Mouse (Mus musculus) midbrain, embryonic 14.5 days (tissue): Measurements from ENCODE around the gene Rad51b. TPM values are rescaled to one million over a fixed set of nuclear protein-coding genes. Genes with fewer than 3 reads are reported as not detected.

ENCODE experiments used
- ATAC-seq: fragments of 200-750 bp; cut with Nextera tagmentation; 2 replicates; pipeline ENCODE4 v1.8.0; 2017; ENCODE audit warnings: moderate number of reproducible peaks, moderate library complexity; ENCODE audit not compliant: low FRiP score, low TSS enrichment
- DNase-seq: peaks from one replicate; pipeline ENCODE4 v3.0.0-alpha.2; 2015
- H3K27ac ChIP-seq: fragments of 300-500 bp; sonication (generic); replicated peaks from 2 replicates; pipeline ENCODE4 v1.5.1; 2014; ENCODE audit warnings: mild to moderate bottlenecking, low read depth, low read length, moderate library complexity
- H3K27me3 ChIP-seq: fragments of 300-500 bp; sonication (generic); 2 replicates; pipeline ENCODE4 v1.6.1; 2014; ENCODE audit warnings: low read length, control low read depth, mixed read lengths; ENCODE audit not compliant: control insufficient read depth, insufficient read depth
- H3K36me3 ChIP-seq: fragments of 300-500 bp; sonication (generic); 2 replicates; pipeline ENCODE4 v1.6.1; 2014; ENCODE audit warnings: low read length, control low read depth; ENCODE audit not compliant: control insufficient read depth, insufficient read depth
- H3K4me1 ChIP-seq: fragments of 300-500 bp; sonication (generic); 2 replicates; pipeline ENCODE4 v1.6.1; 2014; ENCODE audit warnings: mild to moderate bottlenecking, antibody characterized with exemption, low read length, control low read depth; ENCODE audit not compliant: control insufficient read depth, insufficient read depth
- H3K4me2 ChIP-seq: fragments of 300-500 bp; sonication (generic); 2 replicates; pipeline ENCODE4 v1.6.1; 2014; ENCODE audit warnings: mild to moderate bottlenecking, low read length, moderate library complexity
- H3K4me3 ChIP-seq: fragments of 300-500 bp; sonication (generic); replicated peaks from 2 replicates; pipeline ENCODE4 v1.5.1; 2014; ENCODE audit warnings: low read depth, low read length
- H3K9ac ChIP-seq: fragments of 300-500 bp; sonication (generic); replicated peaks from 2 replicates; pipeline ENCODE4 v1.6.1; 2014; ENCODE audit warnings: mild to moderate bottlenecking, low read length, moderate library complexity
- H3K9me3 ChIP-seq: fragments of 300-500 bp; sonication (generic); 2 replicates; pipeline ENCODE4 v1.6.1; 2016; ENCODE audit warnings: low read length, control low read depth, mixed read lengths; ENCODE audit not compliant: control insufficient read depth
- WGBS: fragments of 180-500 bp; shearing (Covaris S2); extraction: QIAGEN DNeasy Blood & Tissue Kit; methylation state at CpG from one replicate; pipeline ENCODE4 v1.1.7; 2014; 5-methylcytosine and 5-hydroxymethylcytosine counted together
- polyA plus RNA-seq: library from polyadenylated mRNA; unstranded; fragments of >200 nt; fragmentation: Nextera tagmentation; extraction: Ambion mirVana; gene quantifications from 2 replicates; pipeline ENCODE4 v1.2.1, GENCODE M21; 2014

Rad51b gene
- polyA plus RNA-seq, 1 experiment from 2014 or later, result 1.6 TPM

DNA sequence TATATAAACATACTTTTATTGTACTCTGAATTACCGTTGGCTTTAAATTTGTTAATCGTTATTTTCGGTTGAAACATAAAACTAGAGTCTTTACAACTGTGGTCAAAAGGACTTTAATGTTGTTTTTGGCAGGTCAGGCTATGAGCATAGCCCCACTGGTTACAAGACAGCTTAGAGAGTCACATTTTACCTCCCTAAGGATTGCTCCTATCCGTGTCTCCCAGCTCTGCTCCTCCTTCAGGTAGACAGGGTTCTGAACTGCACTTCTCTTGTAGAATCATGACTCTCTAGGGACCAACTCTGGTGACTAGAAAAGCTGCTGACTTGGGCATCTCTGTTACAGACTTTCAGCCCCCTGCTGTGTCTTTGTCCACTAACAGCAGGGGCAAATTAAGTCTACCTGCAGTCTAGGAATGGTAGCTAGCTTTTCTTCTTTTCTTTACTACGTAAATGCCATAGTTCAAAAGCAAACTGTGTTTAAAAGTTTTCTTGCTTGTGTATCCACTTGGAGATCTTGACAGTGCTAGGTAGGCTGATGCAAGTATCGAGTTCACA lies 44.3 kb downstream of the Rad51b start:
- no peaks in the 10 kb centered on the region for H3K9me3 ChIP-seq
- H3K27me3 ChIP-seq, result no peaks in the 10 kb centered on the region
- H3K4me2 ChIP-seq, result no peak overlapping the region
- no peak overlapping the region for H3K9ac ChIP-seq
- H3K4me3 ChIP-seq, result no peak overlapping the region
- no peak overlapping the region for H3K27ac ChIP-seq
- H3K36me3 ChIP-seq, result no peaks in the 10 kb centered on the region
- H3K4me1 ChIP-seq, result no peaks in the 10 kb centered on the region
- ATAC-seq (no peak), DNase-seq (no peak)
- 63% methylated on average over 6 of the region's 6 CpGs for WGBS

DNA sequence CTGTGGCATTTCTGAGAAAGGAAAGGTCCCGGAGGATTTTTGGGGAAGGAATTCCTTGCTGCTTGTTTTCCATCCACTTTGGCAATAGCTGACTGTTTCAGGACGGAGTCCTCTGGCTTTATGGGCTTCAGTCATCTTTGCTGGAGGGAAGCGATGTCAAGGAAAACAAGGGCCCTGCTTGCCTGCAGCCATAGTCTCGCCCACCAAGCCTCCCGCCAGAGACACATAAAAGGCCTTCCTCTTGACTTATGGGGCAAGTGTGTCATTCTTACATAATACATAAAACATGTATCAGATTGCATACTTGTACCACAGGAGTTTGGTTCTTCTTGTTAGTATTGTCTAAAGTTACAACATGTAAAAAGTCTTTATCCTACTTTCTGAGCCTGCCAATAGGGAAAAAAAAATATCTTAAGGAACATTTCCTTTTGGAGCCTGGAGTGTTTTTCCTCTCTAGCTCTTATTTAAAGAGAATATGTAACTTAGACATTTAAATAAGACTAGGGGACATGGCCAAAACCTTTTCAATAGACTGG lies 49.2 kb downstream of the Rad51b start:
- H3K36me3 ChIP-seq, result no peaks in the 10 kb centered on the region
- ATAC-seq (no peak), DNase-seq (no peak)
- H3K27ac ChIP-seq, result no peak overlapping the region
- no peak overlapping the region for H3K9ac ChIP-seq
- H3K4me2 ChIP-seq, result no peak overlapping the region
- no peak overlapping the region for H3K4me3 ChIP-seq
- no peaks in the 10 kb centered on the region for H3K4me1 ChIP-seq
- H3K9me3 ChIP-seq, result no peaks in the 10 kb centered on the region
- 78% methylated on average over 5 of the region's 5 CpGs for WGBS
- no peaks in the 10 kb centered on the region for H3K27me3 ChIP-seq

- Histone ChIP-seq H3K4me1 (peaks cover 2% of the 10 kb centered on the region; the same call in 1 of the 2 replicates), H3K4me2 (no peak overlapping the region), H3K9me3 (no peaks in the 10 kb centered on the region), H3K36me3 (no peaks in the 10 kb centered on the region), H3K27me3 (no peaks in the 10 kb centered on the region), H3K4me3 (no peak overlapping the region), H3K9ac (no peak overlapping the region), H3K27ac (no peak overlapping the region)
- ATAC-seq, result no peak
- WGBS, result 6% methylated on average over 6 of the region's 6 CpGs
- DNase-seq, result peak; percentile 93
Observed at GRCm38 (mm10) chr12:79347643-79348042, 50.6 kb downstream of the Rad51b start.

DNA sequence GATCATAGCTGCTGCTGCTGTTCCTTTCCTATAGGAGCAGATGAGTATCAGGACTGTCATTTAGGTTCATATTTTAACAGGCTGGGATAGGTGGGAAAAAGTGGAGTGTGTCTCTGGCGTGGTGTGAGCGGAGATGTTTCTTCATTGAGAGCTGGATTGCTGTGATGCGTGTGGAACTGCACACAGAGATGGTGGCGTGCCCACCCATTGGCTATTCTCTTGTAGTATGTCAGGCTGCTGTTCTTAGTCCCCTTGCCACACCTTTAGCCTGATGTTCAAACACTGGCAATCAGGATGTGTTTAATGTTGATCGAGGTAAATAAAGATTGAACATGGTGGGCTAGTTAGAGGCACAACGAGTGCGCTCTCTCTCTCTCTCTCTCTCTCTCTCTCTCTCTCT lies 54.4 kb downstream of the Rad51b start:
- H3K9ac ChIP-seq, result no peak overlapping the region
- no peaks in the 10 kb centered on the region for H3K9me3 ChIP-seq
- no peaks in the 10 kb centered on the region for H3K36me3 ChIP-seq
- no peak overlapping the region for H3K27ac ChIP-seq
- DNase-seq (no peak), ATAC-seq (no peak)
- no peaks in the 10 kb centered on the region for H3K27me3 ChIP-seq
- H3K4me1 ChIP-seq, result peaks cover 11% of the 10 kb centered on the region
- H3K4me2 ChIP-seq, result no peak overlapping the region
- H3K4me3 ChIP-seq, result no peak overlapping the region
- 94% methylated on average over 7 of the region's 7 CpGs for WGBS

GRCm38 (mm10) chr12:79352086-79352741 lies 55.1 kb downstream of the Rad51b start:
- Histone ChIP-seq H3K27me3 (no peaks in the 10 kb centered on the region), H3K9me3 (no peaks in the 10 kb centered on the region), H3K36me3 (no peaks in the 10 kb centered on the region), H3K27ac (peak overlapping the region; percentile 49; the same call in 1 of the 2 replicates), H3K4me2 (no peak overlapping the region), H3K4me3 (no peak overlapping the region), H3K9ac (no peak overlapping the region), H3K4me1 (peaks cover 11% of the 10 kb centered on the region)
- WGBS, result 82% methylated on average over 3 of the region's 3 CpGs
- ATAC-seq, result no peak
- DNase-seq, result no peak

GRCm38 (mm10) chr12:79352742-79353114 lies 55.6 kb downstream of the Rad51b start:
- H3K4me1 ChIP-seq, result peaks cover 11% of the 10 kb centered on the region
- 4% methylated on average over 3 of the region's 3 CpGs for WGBS
- no peak overlapping the region for H3K4me3 ChIP-seq
- no peaks in the 10 kb centered on the region for H3K27me3 ChIP-seq
- no peak overlapping the region for H3K4me2 ChIP-seq
- H3K9me3 ChIP-seq, result no peaks in the 10 kb centered on the region
- peak overlapping the region; percentile 49; the same call in 1 of the 2 replicates for H3K27ac ChIP-seq
- no peak overlapping the region for H3K9ac ChIP-seq
- ATAC-seq (no peak), DNase-seq (peak; percentile 35)
- no peaks in the 10 kb centered on the region for H3K36me3 ChIP-seq

DNA sequence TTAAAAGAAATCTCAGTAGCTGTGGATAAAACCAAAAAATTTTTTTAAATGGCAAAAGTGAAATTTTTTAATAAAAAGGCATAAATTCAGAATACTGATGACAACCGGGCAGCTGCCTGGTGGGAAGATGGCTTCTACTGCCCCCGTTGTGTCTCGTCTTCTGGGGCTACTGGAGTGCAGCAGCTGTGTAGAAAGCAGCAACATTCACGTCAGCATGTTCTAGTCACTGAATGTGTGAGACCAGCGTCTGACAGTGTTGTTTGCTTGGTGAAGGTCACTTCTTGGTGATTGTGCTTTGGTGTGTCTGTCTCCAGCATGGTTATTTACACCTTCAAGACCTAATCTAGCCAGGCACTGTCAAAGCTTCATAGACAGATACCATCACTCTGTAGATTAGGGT lies 56.3 kb downstream of the Rad51b start:
- 61% methylated on average over 5 of the region's 5 CpGs for WGBS
- Histone ChIP-seq H3K9ac (no peak overlapping the region), H3K27ac (no peak overlapping the region), H3K27me3 (no peaks in the 10 kb centered on the region), H3K4me2 (peak overlapping the region; percentile 21; the same call in 1 of the 2 replicates), H3K36me3 (no peaks in the 10 kb centered on the region), H3K4me1 (peaks cover 11% of the 10 kb centered on the region), H3K9me3 (no peaks in the 10 kb centered on the region), H3K4me3 (no peak overlapping the region)
- DNase-seq (peak; percentile 8), ATAC-seq (no peak)

- Histone ChIP-seq H3K36me3 (no peaks in the 10 kb centered on the region), H3K4me1 (peaks cover 11% of the 10 kb centered on the region), H3K9me3 (no peaks in the 10 kb centered on the region), H3K27ac (no peak overlapping the region), H3K9ac (no peak overlapping the region), H3K27me3 (no peaks in the 10 kb centered on the region), H3K4me3 (no peak overlapping the region), H3K4me2 (no peak overlapping the region)
- ATAC-seq, result no peak
- WGBS, result 87% methylated on average over 7 of the region's 7 CpGs
- no peak for DNase-seq
Observed at GRCm38 (mm10) chr12:79354621-79355020, 57.5 kb downstream of the Rad51b start.

DNA sequence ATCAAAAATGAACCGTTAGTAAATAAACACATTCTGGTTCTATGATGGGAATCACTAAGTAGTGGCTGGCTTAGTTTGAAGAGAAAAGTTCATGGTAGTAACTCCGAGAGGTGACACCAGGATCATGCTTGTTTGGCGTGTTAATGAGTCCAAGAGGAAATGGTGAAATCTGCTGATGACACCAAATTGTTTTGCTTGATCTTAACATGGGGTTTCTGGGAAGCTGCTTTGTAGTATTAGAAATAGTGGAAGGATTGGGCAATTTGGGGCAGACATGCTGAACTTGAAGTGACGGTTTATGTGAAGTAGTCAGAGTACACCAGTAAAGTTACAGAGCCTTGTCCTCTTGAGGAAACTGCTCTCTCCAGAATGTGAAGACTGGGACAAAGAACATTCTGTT lies 59.1 kb downstream of the Rad51b start:
- Histone ChIP-seq H3K9me3 (no peaks in the 10 kb centered on the region), H3K27me3 (no peaks in the 10 kb centered on the region), H3K27ac (no peak overlapping the region), H3K4me2 (no peak overlapping the region), H3K4me3 (no peak overlapping the region), H3K9ac (no peak overlapping the region), H3K4me1 (peaks cover 11% of the 10 kb centered on the region), H3K36me3 (no peaks in the 10 kb centered on the region)
- DNase-seq (no peak), ATAC-seq (no peak)
- WGBS, result 88% methylated on average over 4 of the region's 4 CpGs
